Mouse (Mus musculus) spleen, adult 10 weeks (tissue): ENCODE measurements around the gene Fam206a. TPM values are rescaled to one million over a fixed set of nuclear protein-coding genes. Genes with fewer than 3 reads are reported as not detected.

Experiments
- polyA plus RNA-seq: library from polyadenylated mRNA; stranded (reverse); fragments of 350-450 nt; fragmentation: Illumina TruSeq; extraction: RNeasy Lipid Tissue Mini Kit (QIAGEN cat#74804); gene quantifications from one replicate; pipeline ENCODE4 v1.2.3, GENCODE M21; 2015; ENCODE audit warnings: low replicate concordance; ENCODE audit not compliant: insufficient read depth

Fam206a gene
- polyA plus RNA-seq = 23.4 TPM

GRCm38 (mm10) chr4:56801907-56802668 lies at the start of gene Fam206a, which contains the start of gene Elp1:
TSS of gene Fam206a (plus strand) at chr4:56802345.
TSS of gene Elp1 (minus strand) at chr4:56802331.

Other genes starting within 250 kb of the Fam206a start
- not detected for gene Gm26657, start 62.3 kb upstream of the Fam206a start, polyA plus RNA-seq
- not detected for gene Actl7b, start 60.9 kb upstream of the Fam206a start, polyA plus RNA-seq
- gene Actl7a, start 58.9 kb upstream of the Fam206a start, polyA plus RNA-seq = not detected
- gene Elp1, start within 50 bp of the Fam206a start, polyA plus RNA-seq = 45.6 TPM
- gene Ctnnal1, start 62.8 kb downstream of the Fam206a start, polyA plus RNA-seq = 8.2 TPM
- gene Tmem245, start 145.1 kb downstream of the Fam206a start, polyA plus RNA-seq = 33.3 TPM
- gene Frrs1l, start 188.0 kb downstream of the Fam206a start, polyA plus RNA-seq = not detected